Mouse (Mus musculus) adrenal gland, adult (tissue): ENCODE data around the gene Olfr1402.

Source experiments
- DNase-seq, 2 experiments: peaks; one replicate each; pipeline ENCODE4 v3.0.0; 2022 to 2023; ENCODE audit warnings: low spot score in 1 of 2; ENCODE audit not compliant: inconsistent age in 2 of 2

Gene Olfr1402

GRCm38 (mm10) chr3:97421920-97422319 is at the start of gene Olfr1402:
TSS of gene Olfr1402 (minus strand) at chr3:97422020.
- no peak for DNase-seq

GRCm38 (mm10) chr3:97455286-97455685 is 33.5 kb upstream of the Olfr1402 start:
- peak; percentile 78 to 95 for DNase-seq

- no peak for DNase-seq
Observed at GRCm38 (mm10) chr3:97438619-97439018, 16.8 kb upstream of the Olfr1402 start.

- peak; percentile 14 to 66 for DNase-seq
Observed at GRCm38 (mm10) chr3:97394289-97394688, 27.5 kb downstream of the Olfr1402 start.

- peak in 1 of 2 experiments; percentile 25 for DNase-seq
Observed at GRCm38 (mm10) chr3:97393079-97393478, 28.7 kb downstream of the Olfr1402 start.

GRCm38 (mm10) chr3:97370382-97370781 is 51.4 kb downstream of the Olfr1402 start:
- no peak for DNase-seq

- DNase-seq, result no peak
Observed at GRCm38 (mm10) chr3:97363418-97364098, 58.3 kb downstream of the Olfr1402 start.

GRCm38 (mm10) chr3:97358448-97358847 is 63.4 kb downstream of the Olfr1402 start:
- DNase-seq, result no peak
